Mouse (Mus musculus): ENCODE results near the gene Hs3st4. TPM values are rescaled to one million over a fixed set of nuclear protein-coding genes. Genes with fewer than 3 reads are reported as not detected.

Gene Hs3st4
- polyA plus RNA-seq (2012; rRNA removed), result 23.8 and 25.9 TPM in 2 replicates

GRCm38 (mm10) chr7:123982461-123983038, at the start of gene Hs3st4:
TSS of gene Hs3st4 (plus strand) at chr7:123982869.

